Mouse (Mus musculus) neural tube, embryonic 11.5 days (tissue): ENCODE measurements at regions not wholly inside any gene's neighbourhood (a gene's known extent, or its start where the extent isn't known, plus 50 kb on each side); places are given as distances from the start of the nearest gene placed in this dataset.

Source experiments
- ATAC-seq: fragments of 200-750 bp; cut with Nextera tagmentation; 2 replicates; pipeline ENCODE4 v1.8.0; 2017; ENCODE audit warnings: moderate number of reproducible peaks, mild to moderate bottlenecking, moderate TSS enrichment, moderate library complexity; ENCODE audit not compliant: insufficient read depth, low FRiP score, low TSS enrichment
- DNase-seq: peaks from one replicate; pipeline ENCODE4 v3.0.0-alpha.2; 2015; ENCODE audit warnings: low spot score
- H3K27ac ChIP-seq: fragments of 300-500 bp; sonication (generic); 2 replicates; pipeline ENCODE4 v1.5.1; 2014; ENCODE audit warnings: low read depth, mild to moderate bottlenecking, low read length
- H3K27me3 ChIP-seq: fragments of 300-500 bp; sonication (generic); 2 replicates; pipeline ENCODE4 v1.6.1; 2014; ENCODE audit warnings: mild to moderate bottlenecking, low read length, mixed read lengths; ENCODE audit not compliant: control insufficient read depth, insufficient read depth
- H3K36me3 ChIP-seq: fragments of 300-500 bp; sonication (generic); 2 replicates; pipeline ENCODE4 v1.6.1; 2014; ENCODE audit warnings: mild to moderate bottlenecking, low read length, moderate library complexity, mixed read lengths; ENCODE audit not compliant: control insufficient read depth, insufficient read depth
- H3K4me1 ChIP-seq: fragments of 300-500 bp; sonication (generic); 2 replicates; pipeline ENCODE4 v1.6.1; 2014; ENCODE audit warnings: low read length, mixed read lengths; ENCODE audit not compliant: control insufficient read depth, insufficient read depth
- H3K4me2 ChIP-seq: fragments of 300-500 bp; sonication (generic); 2 replicates; pipeline ENCODE4 v1.6.1; 2014; ENCODE audit warnings: low read depth, mild to moderate bottlenecking, moderate library complexity
- H3K4me3 ChIP-seq: fragments of 300-500 bp; sonication (generic); 2 replicates; pipeline ENCODE4 v1.5.1; 2014; ENCODE audit warnings: low read depth, low read length
- H3K9ac ChIP-seq: fragments of 300-500 bp; sonication (generic); 2 replicates; pipeline ENCODE4 v1.6.1; 2014; ENCODE audit warnings: mild to moderate bottlenecking, low read length
- H3K9me3 ChIP-seq: fragments of 300-500 bp; sonication (generic); 2 replicates; pipeline ENCODE4 v1.6.1; 2016; ENCODE audit warnings: low read length; ENCODE audit not compliant: control insufficient read depth
- WGBS: fragments of 180-500 bp; shearing (Covaris S2); extraction: QIAGEN DNeasy Blood & Tissue Kit; methylation state at CpG from one replicate; pipeline ENCODE4 v1.1.7; 2014; 5-methylcytosine and 5-hydroxymethylcytosine counted together

GRCm38 (mm10) chr14:108334879-108335278 lies 579.1 kb downstream of the Slitrk1 start:
- no peaks in the 10 kb centered on the region for H3K36me3 ChIP-seq
- H3K27ac ChIP-seq: no peak overlapping the region
- no peaks in the 10 kb centered on the region for H3K4me1 ChIP-seq
- H3K4me3 ChIP-seq: no peak overlapping the region
- no peak overlapping the region for H3K9ac ChIP-seq
- DNase-seq (no peak), ATAC-seq (no peak)
- 80% methylated on average over 3 of the region's 3 CpGs for WGBS
- no peaks in the 10 kb centered on the region for H3K9me3 ChIP-seq
- no peaks in the 10 kb centered on the region for H3K27me3 ChIP-seq
- H3K4me2 ChIP-seq: no peak overlapping the region

GRCm38 (mm10) chr14:108326425-108326824 lies 587.5 kb downstream of the Slitrk1 start:
- Histone ChIP-seq H3K4me1 (no peaks in the 10 kb centered on the region), H3K36me3 (no peaks in the 10 kb centered on the region), H3K4me2 (no peak overlapping the region), H3K9me3 (no peaks in the 10 kb centered on the region), H3K9ac (no peak overlapping the region), H3K4me3 (no peak overlapping the region), H3K27me3 (no peaks in the 10 kb centered on the region), H3K27ac (no peak overlapping the region)
- 70% methylated on average over 3 of the region's 3 CpGs for WGBS
- DNase-seq (no peak), ATAC-seq (no peak)

- H3K4me1 ChIP-seq: no peaks in the 10 kb centered on the region
- no peaks in the 10 kb centered on the region for H3K36me3 ChIP-seq
- no peak overlapping the region for H3K9ac ChIP-seq
- H3K9me3 ChIP-seq: no peaks in the 10 kb centered on the region
- 100% methylated on average over 1 of the region's 1 CpGs for WGBS
- ATAC-seq (no peak), DNase-seq (no peak)
- no peak overlapping the region for H3K4me3 ChIP-seq
- H3K27ac ChIP-seq: no peak overlapping the region
- H3K27me3 ChIP-seq: no peaks in the 10 kb centered on the region
- H3K4me2 ChIP-seq: no peak overlapping the region
Observed at GRCm38 (mm10) chr14:108323364-108324037, 590.5 kb downstream of the Slitrk1 start.

- no peak for ATAC-seq
- Histone ChIP-seq H3K9ac (no peak overlapping the region), H3K27ac (no peak overlapping the region), H3K9me3 (no peaks in the 10 kb centered on the region), H3K4me3 (no peak overlapping the region), H3K36me3 (no peaks in the 10 kb centered on the region), H3K4me2 (no peak overlapping the region), H3K27me3 (no peaks in the 10 kb centered on the region), H3K4me1 (no peaks in the 10 kb centered on the region)
- WGBS: 95% methylated on average over 1 of the region's 1 CpGs
- DNase-seq: no peak
Observed at GRCm38 (mm10) chr14:108307627-108308026, 606.3 kb downstream of the Slitrk1 start.

GRCm38 (mm10) chr14:108279630-108280029 lies 634.3 kb downstream of the Slitrk1 start:
- Histone ChIP-seq H3K36me3 (no peaks in the 10 kb centered on the region), H3K27me3 (no peaks in the 10 kb centered on the region), H3K9ac (no peak overlapping the region), H3K4me1 (no peaks in the 10 kb centered on the region), H3K9me3 (no peaks in the 10 kb centered on the region), H3K4me2 (no peak overlapping the region), H3K27ac (no peak overlapping the region), H3K4me3 (no peak overlapping the region)
- 96% methylated on average over 3 of the region's 3 CpGs for WGBS
- no peak for DNase-seq
- no peak for ATAC-seq

GRCm38 (mm10) chr14:108261083-108261482 lies 652.9 kb downstream of the Slitrk1 start:
- no peak for ATAC-seq
- no peaks in the 10 kb centered on the region for H3K9me3 ChIP-seq
- WGBS: 65% methylated on average over 1 of the region's 1 CpGs
- DNase-seq: no peak
- no peak overlapping the region for H3K4me2 ChIP-seq
- no peak overlapping the region for H3K9ac ChIP-seq
- H3K27ac ChIP-seq: no peak overlapping the region
- no peaks in the 10 kb centered on the region for H3K36me3 ChIP-seq
- H3K27me3 ChIP-seq: no peaks in the 10 kb centered on the region
- H3K4me3 ChIP-seq: no peak overlapping the region
- H3K4me1 ChIP-seq: no peaks in the 10 kb centered on the region

GRCm38 (mm10) chr14:108247365-108247764 lies 666.6 kb downstream of the Slitrk1 start:
- DNase-seq: no peak
- H3K36me3 ChIP-seq: no peaks in the 10 kb centered on the region
- H3K4me3 ChIP-seq: no peak overlapping the region
- H3K9ac ChIP-seq: no peak overlapping the region
- H3K27me3 ChIP-seq: no peaks in the 10 kb centered on the region
- no peaks in the 10 kb centered on the region for H3K9me3 ChIP-seq
- no peak overlapping the region for H3K27ac ChIP-seq
- ATAC-seq: no peak
- H3K4me2 ChIP-seq: no peak overlapping the region
- 75% methylated on average over 8 of the region's 8 CpGs for WGBS
- H3K4me1 ChIP-seq: no peaks in the 10 kb centered on the region

- H3K4me3 ChIP-seq: no peak overlapping the region
- DNase-seq (no peak), ATAC-seq (no peak)
- WGBS: 85% methylated on average over 2 of the region's 2 CpGs
- H3K27me3 ChIP-seq: no peaks in the 10 kb centered on the region
- no peak overlapping the region for H3K9ac ChIP-seq
- no peaks in the 10 kb centered on the region for H3K9me3 ChIP-seq
- H3K36me3 ChIP-seq: no peaks in the 10 kb centered on the region
- H3K27ac ChIP-seq: no peak overlapping the region
- no peak overlapping the region for H3K4me2 ChIP-seq
- no peaks in the 10 kb centered on the region for H3K4me1 ChIP-seq
Observed at GRCm38 (mm10) chr14:108225483-108226124, 688.4 kb downstream of the Slitrk1 start.

- DNase-seq: no peak
- no peak overlapping the region for H3K27ac ChIP-seq
- 57% methylated on average over 2 of the region's 2 CpGs for WGBS
Observed at GRCm38 (mm10) chr14:108209246-108209645, 704.7 kb downstream of the Slitrk1 start.

More at GRCm38 (mm10) chr14:108209246-108209645, 704.7 kb downstream of the Slitrk1 start:
- Histone ChIP-seq H3K4me2 (no peak overlapping the region), H3K36me3 (no peaks in the 10 kb centered on the region), H3K4me1 (no peaks in the 10 kb centered on the region), H3K9ac (no peak overlapping the region), H3K9me3 (no peaks in the 10 kb centered on the region), H3K27me3 (no peaks in the 10 kb centered on the region), H3K4me3 (no peak overlapping the region)
- ATAC-seq: no peak
